Mouse (Mus musculus) cortical plate, adult 2 months (tissue): ENCODE measurements around the gene Card6. TPM values are rescaled to one million over a fixed set of nuclear protein-coding genes. Genes with fewer than 3 reads are reported as not detected.
"Not testable (repeated sequence)": the region's sequence is repeated elsewhere in the genome, so short reads cannot be mapped to it uniquely, and the experiment has no call there.

Source experiments
- H3K27ac ChIP-seq: fragments of 200-500 bp; 2 replicates; pipeline ENCODE4 v1.5.1; 2012; ENCODE audit warnings: low read length, control low read depth, inconsistent platforms; ENCODE audit not compliant: insufficient read depth
- H3K4me1 ChIP-seq: fragments of 200-500 bp; 2 replicates; pipeline ENCODE4 v1.6.1; 2011; ENCODE audit warnings: low read length; ENCODE audit not compliant: control insufficient read depth, insufficient read depth
- H3K4me3 ChIP-seq: fragments of 200-500 bp; 2 replicates; pipeline ENCODE4 v1.5.1; 2011; ENCODE audit warnings: mild to moderate bottlenecking, low read length, control low read depth; ENCODE audit not compliant: insufficient read depth
- CTCF ChIP-seq: fragments of 200-500 bp; IDR thresholded peaks from 2 replicates; pipeline ENCODE4 v1.5.1; 2011; ENCODE audit warnings: mild to moderate bottlenecking, control low read depth, low read length; ENCODE audit not compliant: insufficient read depth; ENCODE audit errors: extremely low read depth
- POLR2A ChIP-seq: fragments of 200-500 bp; IDR thresholded peaks from 2 replicates; pipeline ENCODE4 v1.6.1; 2011; ENCODE audit warnings: mild to moderate bottlenecking, low read length, control low read depth; ENCODE audit not compliant: insufficient read depth; ENCODE audit errors: extremely low read depth
- polyA plus RNA-seq: library from polyadenylated mRNA; depleted of rRNA; stranded (reverse); fragments of >200 nt; gene quantifications from 2 replicates; pipeline ENCODE4 v1.2.3, GENCODE M21; 2012

Card6 gene
- polyA plus RNA-seq, 1 experiment: 0.75 TPM

- TF ChIP-seq CTCF: no peak
- no peak for TF ChIP-seq POLR2A
- Histone ChIP-seq H3K27ac (no peak overlapping the region), H3K4me1 (no peaks in the 10 kb centered on the region), H3K4me3 (no peak overlapping the region)
Measured at GRCm38 (mm10) chr15:5133301-5133700, 25.0 kb upstream of the Card6 start.

DNA sequence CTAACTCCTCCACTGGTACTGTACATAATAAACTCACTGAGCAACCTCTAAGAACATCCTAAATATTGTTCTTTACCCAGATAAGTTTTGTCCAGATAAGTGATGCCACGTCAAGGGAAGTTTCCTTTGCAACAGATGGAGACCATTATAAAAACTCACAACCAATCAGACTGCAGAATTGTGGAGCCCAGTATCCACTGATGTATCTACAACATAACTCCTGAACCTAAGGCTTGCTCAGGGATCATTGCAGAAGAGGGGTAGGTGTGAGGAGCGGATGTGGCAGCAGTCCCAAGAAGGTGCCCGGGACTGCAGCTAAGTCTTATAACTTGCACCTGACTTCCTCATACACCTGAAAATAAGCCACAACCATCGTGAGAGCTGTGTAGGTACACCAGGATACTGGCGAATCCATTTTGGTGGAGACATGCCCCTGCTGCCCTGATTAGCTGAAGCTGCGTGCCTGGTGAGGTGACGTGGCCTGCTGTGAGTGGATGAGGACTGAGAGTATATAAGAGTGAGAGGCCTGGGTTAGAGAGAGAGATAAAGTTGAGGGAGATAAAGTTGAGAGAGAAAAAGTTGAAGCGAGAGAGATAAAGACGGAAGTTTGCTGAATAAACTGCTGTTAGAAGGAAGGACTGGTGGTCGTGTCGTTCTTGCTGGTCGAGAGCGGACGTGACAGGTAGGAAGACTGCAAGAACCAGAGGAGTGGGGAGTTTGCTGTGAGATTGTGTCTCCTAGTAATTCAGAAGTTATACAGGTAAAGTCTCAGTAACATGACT, 22.7 kb upstream of the Card6 start:
- H3K4me1 ChIP-seq, H3K27ac ChIP-seq, H3K4me3 ChIP-seq: not testable (repeated sequence)

- no peak for TF ChIP-seq CTCF
- TF ChIP-seq POLR2A: no peak
- no peak overlapping the region for H3K27ac ChIP-seq
- H3K4me3 ChIP-seq: no peak overlapping the region
- H3K4me1 ChIP-seq: no peaks in the 10 kb centered on the region
Measured at GRCm38 (mm10) chr15:5129111-5129805, 20.9 kb upstream of the Card6 start.

DNA sequence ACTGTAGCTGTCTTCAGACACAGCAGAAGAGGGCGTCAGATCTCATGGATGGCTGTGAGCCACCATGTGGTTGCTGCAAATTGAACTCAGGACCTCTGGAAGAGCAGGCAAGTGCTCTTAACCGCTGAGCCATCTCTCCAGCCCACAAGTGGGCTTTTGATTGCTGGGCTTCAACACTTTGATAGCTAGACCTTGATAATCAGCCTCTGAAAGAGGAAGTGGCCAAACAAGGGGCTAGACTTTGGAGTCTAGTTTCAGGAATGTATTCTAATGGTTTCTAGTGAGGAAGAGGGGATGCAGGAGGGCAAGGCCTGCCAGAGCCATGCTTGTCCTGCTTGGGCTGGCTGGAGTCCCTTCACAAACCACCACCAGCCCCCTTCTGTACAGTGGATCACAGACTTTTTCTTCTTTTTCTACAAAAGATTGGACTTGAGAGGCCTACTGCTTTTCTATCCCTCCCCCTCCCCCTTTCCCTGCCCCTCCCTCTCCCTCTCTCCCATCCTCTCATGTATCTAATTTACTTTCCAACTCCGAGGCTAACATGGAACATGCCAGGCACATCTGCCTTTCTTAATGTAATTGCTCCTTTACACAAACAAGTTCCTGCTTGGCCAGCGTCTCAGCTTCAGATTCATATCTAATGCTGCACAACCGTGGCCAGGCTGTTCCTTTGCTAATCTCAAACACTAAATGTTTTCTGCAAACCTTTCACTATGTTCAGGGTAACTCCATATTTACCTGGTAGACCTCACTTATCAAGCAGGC, 20.0 kb upstream of the Card6 start:
- Histone ChIP-seq H3K27ac (no peak overlapping the region), H3K4me3 (no peak overlapping the region), H3K4me1 (no peaks in the 10 kb centered on the region)
- TF ChIP-seq CTCF: no peak
- no peak for TF ChIP-seq POLR2A

DNA sequence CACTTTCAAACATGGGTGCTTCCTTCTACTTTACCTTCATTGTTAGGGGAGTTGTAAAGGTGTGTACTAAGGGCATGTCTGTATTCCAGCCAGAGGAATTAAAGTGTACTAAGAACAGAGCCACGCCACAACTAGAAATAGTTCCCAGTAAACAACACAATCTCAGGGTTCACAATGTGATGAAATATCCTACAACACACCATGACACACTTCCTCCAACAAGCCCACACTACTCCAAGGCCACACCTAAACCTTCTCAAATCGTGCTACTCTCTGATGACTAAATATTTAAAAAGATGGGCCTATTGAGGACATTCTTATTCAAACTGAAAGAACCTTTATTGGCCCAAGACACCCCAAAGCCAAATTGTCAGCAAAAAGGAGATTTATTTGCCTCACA, 19.1 kb upstream of the Card6 start:
- no peaks in the 10 kb centered on the region for H3K4me1 ChIP-seq
- H3K27ac ChIP-seq: no peak overlapping the region
- no peak overlapping the region for H3K4me3 ChIP-seq
- TF ChIP-seq POLR2A (no peak), CTCF (no peak)

DNA sequence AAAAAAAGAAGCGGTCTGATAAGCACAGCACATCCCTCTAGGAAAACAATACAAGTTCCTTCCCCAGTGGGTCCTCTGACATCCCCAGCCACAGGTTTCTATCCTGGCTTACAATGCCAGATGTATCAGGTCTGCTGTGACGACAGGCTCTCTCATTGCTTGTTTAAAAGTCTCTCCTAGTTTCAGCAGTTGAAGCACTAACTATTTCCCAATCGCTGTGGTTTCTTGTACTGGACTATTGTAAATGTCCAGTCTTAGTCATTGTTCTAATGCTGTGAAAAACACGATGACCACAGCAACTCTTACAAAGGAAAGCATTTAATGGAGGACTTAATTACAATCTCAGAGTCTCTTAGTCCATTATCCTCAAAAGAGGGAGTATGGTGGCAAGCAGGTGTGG, 18.1 kb upstream of the Card6 start:
- no peak overlapping the region for H3K4me3 ChIP-seq
- no peaks in the 10 kb centered on the region for H3K4me1 ChIP-seq
- no peak overlapping the region for H3K27ac ChIP-seq
- no peak for TF ChIP-seq CTCF
- TF ChIP-seq POLR2A: no peak

GRCm38 (mm10) chr15:5121535-5122313, 13.4 kb upstream of the Card6 start:
- TF ChIP-seq POLR2A: no peak
- no peak for TF ChIP-seq CTCF
- Histone ChIP-seq H3K4me3 (no peak overlapping the region), H3K27ac (no peak overlapping the region), H3K4me1 (peaks cover 3% of the 10 kb centered on the region)

DNA sequence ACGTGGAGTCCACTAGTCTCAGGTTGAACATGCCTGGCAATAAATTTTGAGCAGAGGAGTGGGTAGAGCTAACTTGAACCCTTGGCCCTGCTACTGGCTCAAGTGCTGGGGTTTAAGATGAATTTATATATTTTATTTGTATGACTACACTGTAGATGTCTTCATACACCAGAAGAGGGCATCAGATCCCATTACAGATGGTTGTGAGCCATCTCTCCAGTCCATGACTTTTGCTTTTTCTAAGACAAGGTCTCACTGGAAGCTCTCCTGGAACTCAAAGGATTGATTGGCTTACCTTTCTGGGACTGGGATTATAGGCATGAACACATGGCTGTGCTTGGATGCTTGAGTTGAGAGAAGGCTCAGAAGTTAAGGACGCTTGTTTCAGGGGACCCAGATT, 11.4 kb upstream of the Card6 start:
- TF ChIP-seq POLR2A: no peak
- no peak for TF ChIP-seq CTCF
- no peak overlapping the region for H3K4me3 ChIP-seq
- H3K4me1 ChIP-seq: peaks cover 3% of the 10 kb centered on the region
- no peak overlapping the region for H3K27ac ChIP-seq

DNA sequence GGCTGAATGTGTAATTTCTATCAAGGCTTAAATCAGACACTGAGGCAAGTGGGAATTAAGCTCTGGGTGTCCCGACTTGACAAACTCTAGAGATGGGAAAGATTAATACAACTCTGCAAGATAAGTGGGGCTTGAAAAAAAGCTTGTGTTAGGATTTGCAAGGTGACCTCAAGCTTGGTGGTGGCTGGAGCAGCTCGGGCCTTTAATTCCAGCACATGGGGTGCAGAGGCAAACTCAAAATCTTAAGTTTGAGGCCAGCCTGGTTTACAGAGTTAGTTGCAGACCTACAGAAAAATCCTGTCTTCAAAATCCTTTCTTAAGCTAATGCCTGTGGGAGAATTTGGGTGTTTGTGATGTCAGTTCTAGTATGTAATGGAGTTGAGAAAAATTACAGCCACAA, 10.9 kb upstream of the Card6 start:
- peaks cover 3% of the 10 kb centered on the region for H3K4me1 ChIP-seq
- TF ChIP-seq CTCF: no peak
- no peak for TF ChIP-seq POLR2A
- H3K4me3 ChIP-seq: no peak overlapping the region
- H3K27ac ChIP-seq: no peak overlapping the region

GRCm38 (mm10) chr15:5118626-5119025, 10.3 kb upstream of the Card6 start:
- no peak overlapping the region for H3K27ac ChIP-seq
- H3K4me1 ChIP-seq: peaks cover 3% of the 10 kb centered on the region
- no peak for TF ChIP-seq CTCF

More at GRCm38 (mm10) chr15:5118626-5119025, 10.3 kb upstream of the Card6 start:
- H3K4me3 ChIP-seq: no peak overlapping the region
